19 mouse cellular contexts compared by ENCODE assay signal in genomic region chr2:31779258-31779657, GRCm38 (mm10). TPM values are rescaled to one million over a fixed set of nuclear protein-coding genes. Genes with fewer than 3 reads are reported as not detected.
"Had no signal": no experiment of that assay in that cellular context is flagged by ENCODE, and none has a peak within 500 bp of the region (broad histone marks: within the 10 kb centered on the region; RNA-seq: fewer than 3 reads in every experiment).

No protein-coding gene starts in this region.

- H3K27ac ChIP-seq: macrophage; midbrain, embryonic 13.5 days; midbrain, embryonic 15.5 days; neural tube, embryonic 12.5 days; stomach, embryonic 15.5 days; stomach, postnatal 0 days had no signal

- ATAC-seq: midbrain, embryonic 13.5 days; midbrain, embryonic 15.5 days had no signal

- H3K27me3 ChIP-seq: megakaryocyte, embryonic 14.5 days; midbrain, embryonic 13.5 days; midbrain, embryonic 15.5 days; neural tube, embryonic 12.5 days; stomach, embryonic 15.5 days had no signal

- H3K4me3 ChIP-seq: megakaryocyte, embryonic 14.5 days; midbrain, embryonic 13.5 days; midbrain, embryonic 15.5 days; neural tube, embryonic 12.5 days; stomach, embryonic 15.5 days had no signal

- H3K9ac ChIP-seq: lung, embryonic 14.5 days; midbrain, embryonic 13.5 days; midbrain, embryonic 15.5 days; neural tube, embryonic 12.5 days; stomach, embryonic 15.5 days had no signal

- DNase-seq: lung, adult 18-20 months; lung, embryonic 14.5 days; lung, postnatal 14 days; lung, postnatal 36 days; right cerebral cortex, postnatal 14 days; thymus, adult 18-20 months; thymus, postnatal 14 days; thymus, postnatal 36 days had no signal

- H3K4me1 ChIP-seq: midbrain, embryonic 13.5 days; midbrain, embryonic 15.5 days; stomach, embryonic 15.5 days had no signal

- H3K4me2 ChIP-seq: lung, embryonic 14.5 days; midbrain, embryonic 11.5 days; midbrain, embryonic 13.5 days; midbrain, embryonic 15.5 days; neural tube, embryonic 12.5 days; stomach, embryonic 15.5 days had no signal

- H3K9me3 ChIP-seq: midbrain, embryonic 15.5 days; neural tube, embryonic 12.5 days; stomach, embryonic 15.5 days had no signal

RNA-seq across cellular contexts. Expression of gene Qrfp, which starts 31.1 kb away (rescaled TPM):
- total RNA-seq: megakaryocyte progenitor cell, adult 5-6 weeks; midbrain, postnatal 0 days had no signal
- polyA plus RNA-seq: lung, embryonic 14.5 days; macrophage; neural tube, embryonic 14.5 days had no signal
